Mouse (Mus musculus) layer of hippocampus, adult 6 months (tissue): ENCODE measurements around the gene Aes. TPM values are rescaled to one million over a fixed set of nuclear protein-coding genes. Genes with fewer than 3 reads are reported as not detected.

Experiments
- long read RNA-seq, 2 experiments: library from polyadenylated mRNA; unstranded; transcript quantifications; one replicate each; pipeline ENCODE4 v2.0.0; 2019 to 2020
- polyA plus RNA-seq: library from polyadenylated mRNA; unstranded; fragments of <200 nt; fragmentation: Nextera tagmentation; gene quantifications from 2 replicates; pipeline ENCODE4 v1.2.3, GENCODE M21; 2021

The Aes gene
- polyA plus RNA-seq = 230 and 286 TPM in 2 replicates
- long read RNA-seq, experiment 1, transcript Aes-201 (7 exons, 1,411 nt) = major isoform, 277 of 339 reads
- long read RNA-seq, experiment 1, partial matches to known transcripts = 25 of 339 reads
- long read RNA-seq, experiment 1, other reads (novel, unspliced or antisense) = 29 of 339 reads
- long read RNA-seq, experiment 2, transcript Aes-201 (7 exons, 1,411 nt) = major isoform, 515 of 575 reads
- long read RNA-seq, experiment 2, transcript Aes-207 (6 exons, 1,410 nt) = minor isoform, 5 of 575 reads
- long read RNA-seq, experiment 2, partial matches to known transcripts = 8 of 575 reads
- long read RNA-seq, experiment 2, other reads (novel, unspliced or antisense) = 46 of 575 reads

GRCm38 (mm10) chr10:81559163-81559626, at the start of gene Aes:
TSS of gene Aes (plus strand) at chr10:81559488.

GRCm38 (mm10) chr10:81524051-81524605, 35.2 kb upstream of the Aes start, which contains the start of gene Gna15:
TSS of gene Gna15 (minus strand) at chr10:81524225.

GRCm38 (mm10) chr10:81545161-81545747, 14.0 kb upstream of the Aes start, which contains the start of gene Gna11:
TSS of gene Gna11 (minus strand) at chr10:81545190.

GRCm38 (mm10) chr10:81574081-81575056, 15.1 kb downstream of the Aes start, which contains the start of gene Tle2:
TSS of gene Tle2 (plus strand) at chr10:81574561.

GRCm38 (mm10) chr10:81600738-81601203, 41.5 kb downstream of the Aes start, which contains the start of gene Tle6:
TSS of gene Tle6 (minus strand) at chr10:81601073.

GRCm38 (mm10) chr10:81605974-81606751, 46.9 kb downstream of the Aes start, which contains the start of gene BC025920:
TSS of gene BC025920 (plus strand) at chr10:81606270.

Other genes with a start within 250 kb of the Aes start
- 13.5 and 13.9 TPM in 2 replicates for gene Cactin, start 238.4 kb upstream of the Aes start, polyA plus RNA-seq
- 1.4 and 1.7 TPM in 2 replicates for gene Tbxa2r, start 230.8 kb upstream of the Aes start, polyA plus RNA-seq
- gene Gipc3, start 216.2 kb upstream of the Aes start, polyA plus RNA-seq = 0.60 and 0.80 TPM in 2 replicates
- gene Hmg20b, start 209.0 kb upstream of the Aes start, polyA plus RNA-seq = 28.5 TPM in 2 replicates
- gene Mfsd12, start 202.0 kb upstream of the Aes start, polyA plus RNA-seq = 9.2 and 10.7 TPM in 2 replicates
- not detected in 2 replicates for gene 4930404N11Rik, start 193.7 kb upstream of the Aes start, polyA plus RNA-seq
- gene Fzr1, start 181.0 kb upstream of the Aes start, polyA plus RNA-seq = 62.7 and 65.6 TPM in 2 replicates
- gene Dohh, start 175.1 kb upstream of the Aes start, polyA plus RNA-seq = 178 and 192 TPM in 2 replicates
- gene Gm48551, start 175.0 kb upstream of the Aes start, polyA plus RNA-seq = 4.3 and 4.7 TPM in 2 replicates
- 1.3 TPM in 1 of 2 replicates, not detected in the other for gene Gm48552, start 170.5 kb upstream of the Aes start, polyA plus RNA-seq
- gene Smim24, start 166.4 kb upstream of the Aes start, polyA plus RNA-seq = 2.8 and 3.4 TPM in 2 replicates
- gene Nfic, start 103.9 kb upstream of the Aes start, polyA plus RNA-seq = 22.5 and 25.0 TPM in 2 replicates
- gene Celf5, start 76.8 kb upstream of the Aes start, polyA plus RNA-seq = 60.5 and 83.1 TPM in 2 replicates
- gene Ncln, start 63.1 kb upstream of the Aes start, polyA plus RNA-seq = 45.3 and 46.2 TPM in 2 replicates
- gene S1pr4, start 59.4 kb upstream of the Aes start, polyA plus RNA-seq = 0.43 and 0.55 TPM in 2 replicates
- gene Gna15, start 35.3 kb upstream of the Aes start, polyA plus RNA-seq = 2.6 and 3.5 TPM in 2 replicates
- 42.2 and 61.8 TPM in 2 replicates for gene Gna11, start 14.3 kb upstream of the Aes start, polyA plus RNA-seq
- 3.0 and 3.9 TPM in 2 replicates for gene Tle2, start 15.1 kb downstream of the Aes start, polyA plus RNA-seq
- gene Tle6, start 41.6 kb downstream of the Aes start, polyA plus RNA-seq = 2.5 and 3.7 TPM in 2 replicates
- 0.24 and 0.54 TPM in 2 replicates for gene BC025920, start 46.8 kb downstream of the Aes start, polyA plus RNA-seq
- gene Sirt6, start 68.3 kb downstream of the Aes start, polyA plus RNA-seq = 24.3 and 28.2 TPM in 2 replicates
- gene Ankrd24, start 69.1 kb downstream of the Aes start, polyA plus RNA-seq = 22.5 and 26.2 TPM in 2 replicates
- 1.5 and 1.7 TPM in 2 replicates for gene Gm10778, start 89.6 kb downstream of the Aes start, polyA plus RNA-seq
- gene Zfp433, start 145.3 kb downstream of the Aes start, polyA plus RNA-seq = 4.8 and 7.5 TPM in 2 replicates
- gene Gm3055, start 211.7 kb downstream of the Aes start, polyA plus RNA-seq = 4.8 and 5.4 TPM in 2 replicates